Mouse (Mus musculus) CH12.LX (cell line): ENCODE data around the gene Usp39. TPM values are rescaled to one million over a fixed set of nuclear protein-coding genes. Genes with fewer than 3 reads are reported as not detected.

Experiments
- DNase-seq: peaks from one replicate; pipeline ENCODE4 v3.0.0-alpha.2; 2013; ENCODE audit errors: extremely low read depth
- H3K27ac ChIP-seq: 2 replicates; pipeline ENCODE4 v1.5.1; 2012; ENCODE audit warnings: low read depth, mild to moderate bottlenecking, control low read depth, moderate library complexity; ENCODE audit not compliant: insufficient read depth
- H3K27me3 ChIP-seq: replicated peaks from 2 replicates; pipeline ENCODE3; 2012; ENCODE audit warnings: inconsistent platforms
- H3K36me3 ChIP-seq, 2 experiments: replicated peaks in 1 of 2; 2 replicates each; pipeline versions ENCODE3 to v1.6.1; 2012; ENCODE audit warnings: inconsistent platforms in 1 of 2, low read length in 1 of 2, mild to moderate bottlenecking in 1 of 2, mixed read lengths in 1 of 2, moderate library complexity in 1 of 2; ENCODE audit not compliant: control insufficient read depth in 1 of 2, insufficient read depth in 1 of 2
- H3K4me1 ChIP-seq, 2 experiments: 2 replicates each; pipeline ENCODE4 v1.6.1; 2012; ENCODE audit warnings: inconsistent platforms in 1 of 2, moderate library complexity in 1 of 2; ENCODE audit not compliant: insufficient read depth in 2 of 2, control insufficient read depth in 1 of 2
- H3K4me2 ChIP-seq: 2 replicates; pipeline ENCODE4 v1.6.1; 2012; ENCODE audit warnings: low read depth, mild to moderate bottlenecking, control low read depth; ENCODE audit not compliant: poor library complexity, insufficient read depth, severe bottlenecking
- H3K4me3 ChIP-seq, 3 experiments: fragments of 150-350 bp in 1 of 3; sonication (generic) in 1 of 3; replicated peaks in 1 of 3; 2 replicates each; pipeline versions ENCODE3 to v1.5.1; 2011 to 2012; ENCODE audit warnings: low read depth in 2 of 3, low read length in 2 of 3, mild to moderate bottlenecking in 2 of 3, moderate library complexity in 2 of 3, control low read depth in 1 of 3, improper control_type of control experiment in 1 of 3, inconsistent platforms in 1 of 3, mixed read lengths in 1 of 3; ENCODE audit not compliant: poor library complexity in 1 of 3
- H3K79me2 ChIP-seq: replicated peaks from 2 replicates; pipeline ENCODE4 v1.6.1; 2012; ENCODE audit warnings: mild to moderate bottlenecking, moderate library complexity; ENCODE audit not compliant: control insufficient read depth, poor library complexity, insufficient read depth, severe bottlenecking; ENCODE audit errors: extremely low read depth
- H3K9ac ChIP-seq: 2 replicates; pipeline ENCODE4 v1.6.1; 2012; ENCODE audit warnings: low read depth, mild to moderate bottlenecking, control low read depth, moderate library complexity; ENCODE audit not compliant: insufficient read depth
- H3K9me3 ChIP-seq: replicated peaks from 2 replicates; pipeline ENCODE3; 2012; ENCODE audit warnings: low read length, inconsistent platforms, mixed read lengths
- BHLHE40 ChIP-seq: IDR thresholded peaks from 2 replicates; pipeline ENCODE4 v1.6.1; 2011; ENCODE audit warnings: mild to moderate bottlenecking, low read depth, low read length, improper control_type of control experiment
- CHD2 ChIP-seq: IDR thresholded peaks from 2 replicates; pipeline ENCODE4 v1.6.1; 2011; ENCODE audit warnings: low read length, improper control_type of control experiment
- CTCF ChIP-seq, 2 experiments: IDR thresholded peaks in 1 of 2; conservative IDR thresholded peaks in 1 of 2; 2 replicates each; pipeline ENCODE4 v1.5.1; 2011 to 2012; ENCODE audit warnings: low read depth in 2 of 2, low read length in 2 of 2, improper control_type of control experiment in 1 of 2, inconsistent platforms in 1 of 2, mild to moderate bottlenecking in 1 of 2, moderate library complexity in 1 of 2
- ELF1 ChIP-seq: IDR thresholded peaks from 2 replicates; pipeline ENCODE4 v1.6.1; 2014; ENCODE audit warnings: low read depth, mild to moderate bottlenecking, inconsistent platforms, low read length, improper control_type of control experiment
- EP300 ChIP-seq: IDR thresholded peaks from 2 replicates; pipeline ENCODE4 v1.6.1; 2011; ENCODE audit warnings: low read length, improper control_type of control experiment
- ETS1 ChIP-seq: conservative IDR thresholded peaks from 2 replicates; pipeline ENCODE4 v1.6.1; 2012; ENCODE audit warnings: low read depth, mild to moderate bottlenecking, inconsistent platforms, low read length, improper control_type of control experiment, moderate library complexity
- GABPA ChIP-seq: IDR thresholded peaks from 2 replicates; pipeline ENCODE4 v1.6.1; 2012; ENCODE audit warnings: low read depth, low read length, improper control_type of control experiment, inconsistent platforms; ENCODE audit not compliant: insufficient replicate concordance
- HCFC1 ChIP-seq: IDR thresholded peaks from 2 replicates; pipeline ENCODE4 v1.6.1; 2012; ENCODE audit warnings: low read depth, mild to moderate bottlenecking, inconsistent platforms, low read length, improper control_type of control experiment
- IRF4 ChIP-seq: IDR thresholded peaks from 2 replicates; pipeline ENCODE4 v1.6.1; 2014; ENCODE audit warnings: low read depth, mild to moderate bottlenecking, inconsistent platforms, low read length, improper control_type of control experiment
- JUN ChIP-seq: IDR thresholded peaks from 2 replicates; pipeline ENCODE4 v1.6.1; 2011; ENCODE audit warnings: low read depth, mild to moderate bottlenecking, low read length, improper control_type of control experiment, moderate library complexity; ENCODE audit not compliant: insufficient read depth
- KAT2A ChIP-seq: IDR thresholded peaks from 2 replicates; pipeline ENCODE4 v1.6.1; 2012; ENCODE audit warnings: low read length, improper control_type of control experiment, inconsistent platforms; ENCODE audit not compliant: insufficient replicate concordance
- MAFK ChIP-seq: IDR thresholded peaks from 2 replicates; pipeline ENCODE4 v1.6.1; 2011; ENCODE audit warnings: low read length, improper control_type of control experiment; ENCODE audit not compliant: insufficient replicate concordance
- MAX ChIP-seq: IDR thresholded peaks from 2 replicates; pipeline ENCODE4 v1.6.1; 2011; ENCODE audit warnings: low read length, improper control_type of control experiment
- MAZ ChIP-seq: IDR thresholded peaks from 2 replicates; pipeline ENCODE4 v1.6.1; 2012; ENCODE audit warnings: low read depth, mild to moderate bottlenecking, inconsistent platforms, low read length, improper control_type of control experiment, moderate library complexity
- MEF2A ChIP-seq: IDR thresholded peaks from 2 replicates; pipeline ENCODE4 v1.6.1; 2014; ENCODE audit warnings: low read depth, mild to moderate bottlenecking, inconsistent platforms, low read length, improper control_type of control experiment, borderline replicate concordance
- MXI1 ChIP-seq: IDR thresholded peaks from 2 replicates; pipeline ENCODE4 v1.6.1; 2011; ENCODE audit warnings: mild to moderate bottlenecking, low read depth, low read length, improper control_type of control experiment
- NELFE ChIP-seq: IDR thresholded peaks from 2 replicates; pipeline ENCODE4 v1.6.1; 2011; ENCODE audit warnings: low read depth, low read length, improper control_type of control experiment
- POLR2A ChIP-seq: IDR thresholded peaks from 2 replicates; pipeline ENCODE4 v1.6.1; 2011; ENCODE audit warnings: low read depth, mild to moderate bottlenecking, improper control_type of control experiment, low read length
- POLR2AphosphoS2 ChIP-seq: IDR thresholded peaks from 2 replicates; pipeline ENCODE4 v1.6.1; 2011; ENCODE audit warnings: low read depth, low read length, improper control_type of control experiment
- RAD21 ChIP-seq: IDR thresholded peaks from 2 replicates; pipeline ENCODE4 v1.6.1; 2011; ENCODE audit warnings: low read depth, mild to moderate bottlenecking, low read length, improper control_type of control experiment, moderate library complexity
- RCOR1 ChIP-seq: conservative IDR thresholded peaks from 2 replicates; pipeline ENCODE4 v1.6.1; 2012; ENCODE audit warnings: low read depth, mild to moderate bottlenecking, inconsistent platforms, low read length, improper control_type of control experiment
- UBTF ChIP-seq: IDR thresholded peaks from 2 replicates; pipeline ENCODE4 v1.6.1; 2012; ENCODE audit warnings: low read depth, mild to moderate bottlenecking, inconsistent platforms, low read length, improper control_type of control experiment, moderate library complexity
- USF2 ChIP-seq: conservative IDR thresholded peaks from 2 replicates; pipeline ENCODE4 v1.6.1; 2011; ENCODE audit warnings: low read depth, low read length, improper control_type of control experiment
- ZC3H11A ChIP-seq: IDR thresholded peaks from 2 replicates; pipeline ENCODE4 v1.6.1; 2012; ENCODE audit warnings: low read depth, mild to moderate bottlenecking, inconsistent platforms, low read length, improper control_type of control experiment
- ZKSCAN1 ChIP-seq: IDR thresholded peaks from 2 replicates; pipeline ENCODE4 v1.6.1; 2012; ENCODE audit warnings: low read depth, inconsistent platforms, low read length, improper control_type of control experiment, borderline replicate concordance
- ZMIZ1 ChIP-seq: IDR thresholded peaks from 2 replicates; pipeline ENCODE4 v1.6.1; 2012; ENCODE audit warnings: low read depth, mild to moderate bottlenecking, inconsistent platforms, low read length, improper control_type of control experiment
- dilution Hi-C: fragments of 300-500 bp; cut with MboI; formaldehyde crosslinking; loops from 2 replicates; pipeline ENCODE4 v1.14.3; 2020; ENCODE audit warnings: low sequenced_read_pairs; ENCODE audit not compliant: extremely low pct_unique_long_range_greater_than_20kb, extremely low pct_ligation_motif_present
- in situ Hi-C: fragments of 300-500 bp; cut with MboI; formaldehyde crosslinking; loops from 3 replicates; pipeline ENCODE4 v1.14.3; 2019; ENCODE audit warnings: low sequenced_read_pairs, low pct_ligation_motif_present, low pct_unique_long_range_greater_than_20kb, mixed read lengths
- polyA plus RNA-seq: library from polyadenylated mRNA; unstranded; fragments of >175 nt; gene quantifications from 2 replicates; pipeline ENCODE4 v1.2.1, GENCODE M21; 2012; ENCODE audit warnings: low read depth; ENCODE audit not compliant: insufficient read length
- total RNA-seq, 2 experiments: library from RNA; depleted of rRNA; stranded (reverse); fragments of 300-350 nt in 1 of 2; fragments of >200 nt in 1 of 2; gene quantifications; 2 replicates each; pipeline ENCODE4 v1.2.3; 2012 to 2014

Usp39 gene
- total and polyA plus RNA-seq, 3 experiments: 74.5 to 138 (median 88.2) TPM

DNA sequence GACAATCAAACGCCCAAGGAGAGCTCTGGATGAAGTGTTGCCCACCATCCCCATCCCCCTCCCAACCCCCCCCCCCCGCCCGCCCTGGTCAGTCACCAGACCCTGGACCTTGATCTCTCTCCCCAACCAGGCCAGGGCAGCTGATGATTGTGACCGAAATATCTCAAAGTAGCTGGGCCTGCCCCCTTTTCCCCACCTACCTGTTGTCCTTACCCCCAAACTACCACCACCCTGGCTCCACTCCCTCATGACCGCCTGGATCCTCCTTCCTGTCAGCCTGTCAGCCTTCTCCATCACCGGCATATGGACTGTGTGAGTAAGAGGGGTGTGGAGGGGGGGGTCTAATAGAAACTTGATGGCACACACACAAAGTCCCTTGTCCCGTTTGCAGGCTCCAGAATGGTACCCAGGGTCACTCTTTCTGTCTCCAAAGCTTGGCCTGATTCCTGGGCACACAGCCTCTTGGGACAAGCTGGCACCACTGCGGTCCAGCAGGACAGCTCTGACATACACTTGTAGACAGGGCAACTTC is 11.1 kb upstream of the Usp39 start:
- in situ Hi-C loops (no loop called here), dilution Hi-C loops (no loop called here)
- H3K27ac ChIP-seq: no peak overlapping the region
- no peak overlapping the region for H3K4me3 ChIP-seq
- H3K36me3 ChIP-seq: peaks cover 45 to 90% of the 10 kb centered on the region in 2 experiments
- no peak overlapping the region for H3K9ac ChIP-seq
- peaks cover 7% of the 10 kb centered on the region for H3K9me3 ChIP-seq
- peaks cover 4 to 31% of the 10 kb centered on the region in 2 experiments; a peak in 3 of 4 replicates for H3K4me1 ChIP-seq
- H3K79me2 ChIP-seq: peaks cover 8% of the 10 kb centered on the region
- H3K4me2 ChIP-seq: no peak overlapping the region
- no peak for DNase-seq
- TF ChIP-seq IRF4 (no peak), NELFE (no peak), BHLHE40 (no peak), POLR2AphosphoS2 (no peak), RCOR1 (no peak), HCFC1 (no peak), MXI1 (no peak), ZMIZ1 (no peak), MAZ (no peak), EP300 (no peak), KAT2A (no peak), ZKSCAN1 (no peak), CHD2 (no peak), CTCF (conservative IDR thresholded peaks at IDR 0.05 in 1 of 2, IDR thresholded peaks at IDR 0.05 in 1 of 2; ENCODE audit: low read depth in 2 of 2, low read length in 2 of 2) (no peak), MAX (no peak), POLR2A (no peak; the same call in 1 of the 2 replicates), MAFK (no peak)
- no peaks in the 10 kb centered on the region for H3K27me3 ChIP-seq

DNA sequence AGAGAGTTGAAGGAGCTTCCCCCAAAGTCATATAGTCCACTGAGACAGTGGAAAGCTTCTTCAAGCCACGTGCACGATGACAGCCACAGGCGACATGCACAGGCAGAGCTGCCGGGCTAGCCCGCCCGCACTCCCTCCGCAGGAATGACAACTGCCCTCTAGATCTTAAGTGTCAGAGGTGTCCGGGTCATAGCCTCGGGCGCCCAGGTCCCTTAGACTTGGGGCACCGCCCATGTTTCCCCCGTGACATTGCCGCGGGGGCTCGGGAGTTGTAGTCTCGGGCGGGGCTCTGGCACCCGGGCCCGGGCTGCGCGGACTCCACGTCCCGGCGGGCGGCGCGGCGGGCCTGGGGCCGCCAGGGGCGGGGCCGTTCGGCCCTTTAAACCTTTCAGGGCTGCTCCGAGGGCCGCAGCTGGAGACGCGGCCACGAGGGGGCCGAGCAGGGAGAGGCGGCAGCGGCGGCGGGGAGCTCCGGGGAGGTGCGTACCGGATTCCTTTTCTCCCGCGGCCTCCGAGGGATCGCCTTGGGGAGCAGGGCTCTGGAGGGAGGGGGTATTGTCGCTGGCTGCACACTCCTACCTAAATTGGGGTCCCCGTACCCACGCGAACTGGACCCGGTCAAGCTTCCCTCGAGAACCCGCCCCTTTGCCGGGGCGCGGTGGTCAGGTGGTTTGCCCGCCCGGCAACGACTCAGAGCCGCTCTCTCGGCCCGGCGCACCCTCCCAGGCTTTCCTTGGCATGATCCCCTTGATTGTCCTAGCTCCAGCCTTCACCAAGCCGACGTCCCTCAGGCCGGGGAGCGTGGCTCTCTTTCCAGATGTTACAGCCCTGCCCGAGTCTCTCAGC is 10.3 kb upstream of the Usp39 start, which contains the start of gene Tmem150a:
Gene Tmem150a, plus strand, starts transcription at position 382 of the 846 bp plus-strand sequence.
- H3K4me1 ChIP-seq: peaks cover 3 to 31% of the 10 kb centered on the region in 2 experiments; a peak in 3 of 4 replicates
- no peak within 1 kb of the TSS for H3K9ac ChIP-seq
- dilution Hi-C loops (no loop called here), in situ Hi-C loops (no loop called here)
- TF ChIP-seq CHD2 (no peak), HCFC1 (no peak), JUN (no peak), ELF1 (no peak), GABPA (no peak), ETS1 (no peak), ZC3H11A (no peak), MEF2A (no peak), USF2 (no peak), IRF4 (no peak), MAFK (no peak), RAD21 (no peak), POLR2AphosphoS2 (no peak), BHLHE40 (no peak), KAT2A (no peak), MAX (no peak), ZMIZ1 (no peak), UBTF (no peak)
- peaks cover 47 to 90% of the 10 kb centered on the region in 2 experiments for H3K36me3 ChIP-seq
- no peaks in the 10 kb centered on the region for H3K27me3 ChIP-seq
- H3K27ac ChIP-seq: no peak within 1 kb of the TSS
- no peak for DNase-seq
- H3K79me2 ChIP-seq: peaks cover 4% of the 10 kb centered on the region; the same call in 1 of the 2 replicates
- H3K9me3 ChIP-seq: peaks cover 7% of the 10 kb centered on the region
- H3K4me2 ChIP-seq: no peak within 1 kb of the TSS
- H3K4me3 ChIP-seq: no peak within 1 kb of the TSS
